Mouse (Mus musculus) E14TG2a.4 (cell line): ENCODE results near the gene Dab1.

Experiments used
- CTCF ChIP-seq: conservative IDR thresholded peaks from 2 replicates; pipeline ENCODE4 v1.5.1; 2014; ENCODE audit warnings: low read length
- NANOG ChIP-seq: IDR thresholded peaks from 2 replicates; pipeline ENCODE4 v1.6.1; 2014; ENCODE audit warnings: borderline replicate concordance, low read length, mixed read lengths
- POU5F1 ChIP-seq: IDR thresholded peaks from 2 replicates; pipeline ENCODE4 v1.6.1; 2014; ENCODE audit warnings: low read length, borderline replicate concordance

- no peak for TF ChIP-seq CTCF
- no peak for TF ChIP-seq POU5F1
- TF ChIP-seq NANOG: no peak
Measured at GRCm38 (mm10) chr4:104073920-104074459, 454.8 kb downstream of the Dab1 start.
